Mouse (Mus musculus): ENCODE measurements at regions not wholly inside any gene's neighbourhood (a gene's known extent, or its start where the extent isn't known, plus 50 kb on each side); places are given as distances from the start of the nearest gene placed in this dataset.

GRCm38 (mm10) chr2:72797002-72797718 is 183.1 kb downstream of the Sp3 start:
- TF ChIP-seq CTCF (conservative IDR thresholded peaks at IDR 0.05 in 1 of 2, IDR thresholded peaks at IDR 0.05 in 1 of 2; ENCODE audit: low read depth in 2 of 2, low read length in 2 of 2): no peak
- no peak for TF ChIP-seq MEF2A (IDR thresholded peaks at IDR 0.05; ENCODE audit: borderline replicate concordance, low read depth, low read length)
- no peak for TF ChIP-seq POLR2AphosphoS2 (IDR thresholded peaks at IDR 0.05; ENCODE audit: low read depth, low read length)
